Mouse (Mus musculus): ENCODE data around the gene Stk11. TPM values are rescaled to one million over a fixed set of nuclear protein-coding genes. Genes with fewer than 3 reads are reported as not detected.

Stk11 gene
- total and polyA plus RNA-seq, 2 experiments from 2014 or later: 15.0 to 86.4 TPM

DNA sequence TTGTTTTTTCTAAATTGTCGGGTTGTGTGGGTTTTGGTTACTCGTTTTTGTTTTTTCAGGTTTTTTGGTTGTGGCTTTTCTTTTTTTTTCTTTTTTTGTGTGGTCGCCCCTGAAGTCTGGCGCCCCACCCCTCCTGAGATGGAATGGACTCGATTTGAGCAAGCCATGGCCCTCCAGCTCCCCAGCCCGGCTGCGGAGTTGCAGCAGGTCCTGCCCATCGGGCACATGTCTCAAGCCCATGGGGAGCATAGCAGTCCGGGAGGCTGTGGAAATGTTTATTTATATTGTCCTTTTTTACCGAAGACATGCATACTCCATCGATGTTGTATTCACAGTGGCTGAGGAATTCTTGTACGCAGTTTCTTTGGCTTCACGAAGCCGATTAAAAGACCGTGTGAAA is 55.6 kb downstream of the Stk11 start:
- no peak overlapping the region for H3K4me2 ChIP-seq (ENCODE audit: low read depth, low read length)
- H3K27ac ChIP-seq: no peak overlapping the region

DNA sequence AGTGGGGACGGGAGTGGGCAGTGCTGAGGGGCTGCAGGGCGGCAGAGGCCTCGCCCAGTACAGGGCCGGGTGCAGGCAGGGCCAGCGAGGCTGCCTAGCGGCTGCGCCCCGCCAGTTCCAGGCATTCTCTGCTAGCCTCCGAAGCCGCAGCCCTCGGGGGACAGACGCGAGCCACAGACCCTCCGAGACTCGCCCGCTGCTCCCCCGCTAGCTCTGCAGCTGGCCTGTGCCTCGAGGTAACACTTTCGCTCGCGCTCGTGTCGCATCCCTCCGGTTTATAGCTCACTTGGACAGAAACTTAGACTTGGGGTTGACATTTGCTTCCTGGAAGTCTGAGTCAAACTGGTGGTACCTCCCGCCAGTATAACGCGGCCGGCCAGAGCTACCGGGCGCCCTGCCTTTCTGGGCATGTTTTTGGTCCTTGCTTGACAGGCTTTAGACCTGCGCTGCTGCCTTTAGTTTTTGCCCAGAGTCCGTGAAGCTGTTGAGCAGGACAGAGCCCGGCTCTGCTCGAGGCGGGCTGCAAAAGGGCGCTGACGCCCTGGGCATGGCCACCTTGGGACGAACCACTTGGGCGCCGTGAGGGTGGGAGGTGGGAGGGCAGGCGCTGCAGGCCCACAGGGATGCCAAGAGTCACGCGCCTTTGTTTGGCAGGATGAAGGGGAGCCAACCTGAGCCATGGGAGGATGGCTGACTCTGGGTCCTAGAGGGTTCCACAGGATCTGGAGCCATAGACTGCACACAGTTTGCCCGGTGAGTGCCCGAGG is 56.3 kb downstream of the Stk11 start:
- Histone ChIP-seq H3K9ac (replicated peaks; ENCODE audit: low read length) (peak overlapping the region; percentile 43; the same call in 1 of the 2 replicates), H3K4me3 (ENCODE audit: low read length) (no peak overlapping the region), H3K4me1 (ENCODE audit: insufficient read depth, low read length) (peaks cover 4% of the 10 kb centered on the region), H3K36me3 (ENCODE audit: insufficient read depth, low read length) (peaks cover 20% of the 10 kb centered on the region; the same call in 1 of the 2 replicates), H3K4me2 (ENCODE audit: low read depth, low read length) (no peak overlapping the region), H3K27me3 (ENCODE audit: insufficient read depth, low read length) (no peaks in the 10 kb centered on the region), H3K9me3 (ENCODE audit: low read length) (no peaks in the 10 kb centered on the region), H3K27ac (peak overlapping the region; percentile 81)
- no peak for ATAC-seq
- WGBS: 77% methylated on average over 44 of the region's 45 CpGs
- no peak for DNase-seq (ENCODE audit: low spot score)
- no peak for TF ChIP-seq CTCF (IDR thresholded peaks at IDR 0.05; ENCODE audit: low read depth)

More for the DNA sequence above, 55.6 kb downstream of the Stk11 start:
- no peak overlapping the region for H3K9ac ChIP-seq (replicated peaks; ENCODE audit: low read length)
- WGBS: 87% methylated on average over 15 of the region's 15 CpGs
- no peak overlapping the region for H3K4me3 ChIP-seq (ENCODE audit: low read length)
- TF ChIP-seq CTCF (IDR thresholded peaks at IDR 0.05; ENCODE audit: low read depth): no peak
- no peak for DNase-seq (ENCODE audit: low spot score)
- peaks cover 9% of the 10 kb centered on the region for H3K4me1 ChIP-seq (ENCODE audit: insufficient read depth, low read length)
- ATAC-seq: no peak
- no peaks in the 10 kb centered on the region for H3K27me3 ChIP-seq (ENCODE audit: insufficient read depth, low read length)
- H3K36me3 ChIP-seq (ENCODE audit: insufficient read depth, low read length): peaks cover 20% of the 10 kb centered on the region; the same call in 1 of the 2 replicates
- H3K9me3 ChIP-seq (ENCODE audit: low read length): no peaks in the 10 kb centered on the region

DNA sequence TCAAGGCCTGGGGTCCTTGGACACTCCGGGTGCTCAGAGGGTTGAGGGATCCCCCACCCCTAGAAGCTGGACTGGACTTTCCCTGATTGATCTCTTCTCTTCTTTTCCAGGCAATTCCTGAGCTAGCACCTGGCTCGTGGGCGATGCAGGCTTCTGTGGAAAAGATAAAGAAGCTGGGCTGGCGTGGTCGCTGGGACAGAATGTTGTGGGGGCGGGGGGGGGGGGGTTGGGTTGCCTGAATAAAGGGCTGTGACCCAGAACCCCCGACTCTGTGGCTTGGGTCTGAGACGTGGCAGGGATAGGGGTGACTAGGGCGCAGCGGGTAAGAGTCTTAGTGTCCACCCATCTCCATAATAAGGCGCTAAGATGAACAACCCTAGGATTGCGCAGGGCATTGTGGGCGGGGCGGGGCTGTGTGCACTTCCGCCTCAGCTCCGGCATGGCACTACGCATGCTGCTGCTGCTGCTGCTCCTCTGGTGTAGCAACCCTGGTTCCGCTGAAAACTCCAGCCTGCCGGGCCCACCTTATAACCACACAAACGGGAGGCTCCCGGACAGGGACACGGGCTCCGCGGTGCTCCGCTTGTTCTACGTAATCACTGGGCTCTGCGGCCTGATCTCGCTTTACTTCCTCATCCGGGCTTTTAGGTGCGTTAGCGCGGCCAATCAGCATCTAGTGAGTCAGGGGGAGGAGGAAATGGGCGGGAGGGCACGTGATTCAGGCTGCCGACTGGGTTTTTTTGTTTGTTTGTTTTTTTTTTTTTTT is 57.1 kb downstream of the Stk11 start, which contains the start of gene 1600002K03Rik:
TSS of gene 1600002K03Rik (plus strand) at position 418 of the 766 bp plus-strand sequence.
- Histone ChIP-seq H3K36me3 (ENCODE audit: insufficient read depth, low read length) (peaks cover 20% of the 10 kb centered on the region; the same call in 1 of the 2 replicates), H3K27ac (peak within 1 kb of the TSS; percentile 81), H3K4me2 (ENCODE audit: low read depth, low read length) (peak within 1 kb of the TSS; percentile 71), H3K4me3 (ENCODE audit: low read length) (peak within 1 kb of the TSS; percentile 43), H3K27me3 (ENCODE audit: insufficient read depth, low read length) (no peaks in the 10 kb centered on the region), H3K9ac (replicated peaks; ENCODE audit: low read length) (peak within 1 kb of the TSS; percentile 43), H3K4me1 (ENCODE audit: insufficient read depth, low read length) (peaks cover 3% of the 10 kb centered on the region), H3K9me3 (ENCODE audit: low read length) (no peaks in the 10 kb centered on the region)
- DNase-seq (ENCODE audit: low spot score) (peak; percentile 94), ATAC-seq (peak; percentile 79)
- WGBS: 9% methylated on average over 35 of the region's 35 CpGs
- no peak for TF ChIP-seq CTCF (IDR thresholded peaks at IDR 0.05; ENCODE audit: low read depth)

DNA sequence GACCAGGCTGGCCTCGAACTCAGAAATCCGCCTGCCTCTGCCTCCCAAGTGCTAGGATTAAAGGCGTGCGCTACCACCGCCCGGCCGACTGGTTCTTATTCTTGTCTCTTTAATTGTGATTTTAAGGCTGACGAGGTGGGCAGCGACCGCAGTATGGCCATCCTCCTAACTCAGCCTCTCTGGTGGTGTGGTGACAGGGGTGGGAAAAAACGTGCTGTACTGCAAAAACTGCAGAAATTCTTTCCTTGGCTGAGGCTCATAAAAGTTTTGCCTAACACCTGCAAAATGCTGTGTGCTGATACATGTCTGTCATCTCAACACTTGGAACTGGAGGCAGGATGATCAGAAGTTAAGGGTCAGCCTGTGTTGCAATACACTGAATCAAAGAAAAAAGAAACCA is 57.8 kb downstream of the Stk11 start:
- H3K4me1 ChIP-seq (ENCODE audit: insufficient read depth, low read length): peaks cover 3% of the 10 kb centered on the region
- H3K27me3 ChIP-seq (ENCODE audit: insufficient read depth, low read length): no peaks in the 10 kb centered on the region
- peaks cover 20% of the 10 kb centered on the region; the same call in 1 of the 2 replicates for H3K36me3 ChIP-seq (ENCODE audit: insufficient read depth, low read length)
- WGBS: 6% methylated on average over 11 of the region's 11 CpGs
- peak overlapping the region; percentile 43 for H3K4me3 ChIP-seq (ENCODE audit: low read length)
- H3K27ac ChIP-seq: no peak overlapping the region; the same call in 1 of the 2 replicates
- ATAC-seq (no peak), DNase-seq (ENCODE audit: low spot score) (no peak)
- H3K9me3 ChIP-seq (ENCODE audit: low read length): no peaks in the 10 kb centered on the region
- H3K9ac ChIP-seq (replicated peaks; ENCODE audit: low read length): peak overlapping the region; percentile 43; the same call in 1 of the 2 replicates
- TF ChIP-seq CTCF (IDR thresholded peaks at IDR 0.05; ENCODE audit: low read depth): no peak
- peak overlapping the region; percentile 71 for H3K4me2 ChIP-seq (ENCODE audit: low read depth, low read length)

- peaks cover 20% of the 10 kb centered on the region; the same call in 1 of the 2 replicates for H3K36me3 ChIP-seq (ENCODE audit: insufficient read depth, low read length)
- DNase-seq (ENCODE audit: low spot score): no peak
- no peak for TF ChIP-seq CTCF (IDR thresholded peaks at IDR 0.05; ENCODE audit: low read depth)
- no peaks in the 10 kb centered on the region for H3K9me3 ChIP-seq (ENCODE audit: low read length)
- no peak overlapping the region for H3K4me3 ChIP-seq (ENCODE audit: low read length)
- 84% methylated on average over 10 of the region's 10 CpGs for WGBS
- no peak overlapping the region for H3K9ac ChIP-seq (replicated peaks; ENCODE audit: low read length)
- no peaks in the 10 kb centered on the region for H3K4me1 ChIP-seq (ENCODE audit: insufficient read depth, low read length)
- H3K27me3 ChIP-seq (ENCODE audit: insufficient read depth, low read length): no peaks in the 10 kb centered on the region
- no peak for ATAC-seq
- no peak overlapping the region for H3K27ac ChIP-seq
- no peak overlapping the region for H3K4me2 ChIP-seq (ENCODE audit: low read depth, low read length)
Measured at GRCm38 (mm10) chr10:80173955-80174640, 58.5 kb downstream of the Stk11 start.

GRCm38 (mm10) chr10:80174705-80175104 is 59.1 kb downstream of the Stk11 start:
- H3K4me3 ChIP-seq (ENCODE audit: low read length): no peak overlapping the region
- WGBS: 51% methylated on average over 2 of the region's 2 CpGs
- no peak overlapping the region for H3K4me2 ChIP-seq (ENCODE audit: low read depth, low read length)
- H3K4me1 ChIP-seq (ENCODE audit: insufficient read depth, low read length): no peaks in the 10 kb centered on the region
- no peaks in the 10 kb centered on the region for H3K27me3 ChIP-seq (ENCODE audit: insufficient read depth, low read length)
- no peak overlapping the region for H3K9ac ChIP-seq (replicated peaks; ENCODE audit: low read length)
- DNase-seq (ENCODE audit: low spot score): peak; percentile 57
- no peaks in the 10 kb centered on the region for H3K9me3 ChIP-seq (ENCODE audit: low read length)
- ATAC-seq: no peak
- H3K27ac ChIP-seq: no peak overlapping the region
- peaks cover 20% of the 10 kb centered on the region; the same call in 1 of the 2 replicates for H3K36me3 ChIP-seq (ENCODE audit: insufficient read depth, low read length)
- peak; percentile 61 for TF ChIP-seq CTCF (IDR thresholded peaks at IDR 0.05; ENCODE audit: low read depth)

Measured in hindbrain, postnatal 0 days (tissue).